Mouse (Mus musculus) liver, adult 2 months (tissue): ENCODE measurements around the gene Ppard. TPM values are rescaled to one million over a fixed set of nuclear protein-coding genes. Genes with fewer than 3 reads are reported as not detected.
"Not testable (repeated sequence)": the region's sequence is repeated elsewhere in the genome, so short reads cannot be mapped to it uniquely, and the experiment has no call there.

Experiments
- DNase-seq: peaks from one replicate; pipeline ENCODE4 v3.0.0-alpha.2; 2011; ENCODE audit warnings: low read depth, low spot score; ENCODE audit errors: extremely low read depth
- H3K27ac ChIP-seq: fragments of 200-500 bp; replicated peaks from 2 replicates; pipeline ENCODE4 v1.5.1; 2012; ENCODE audit warnings: low read depth, mild to moderate bottlenecking, control low read depth, inconsistent platforms, low read length; ENCODE audit not compliant: insufficient read depth
- H3K27me3 ChIP-seq: fragments of 200-500 bp; 2 replicates; pipeline ENCODE4 v1.6.1; 2012; ENCODE audit warnings: mild to moderate bottlenecking, moderate library complexity, low read length, inconsistent platforms; ENCODE audit not compliant: control insufficient read depth, insufficient read depth
- H3K36me3 ChIP-seq: fragments of 200-500 bp; 2 replicates; pipeline ENCODE4 v1.6.1; 2012; ENCODE audit warnings: low read length, inconsistent platforms; ENCODE audit not compliant: control insufficient read depth, insufficient read depth
- H3K4me1 ChIP-seq: fragments of 200-500 bp; 2 replicates; pipeline ENCODE4 v1.6.1; 2011; ENCODE audit warnings: low read length; ENCODE audit not compliant: control insufficient read depth, insufficient read depth
- H3K4me3 ChIP-seq: fragments of 200-500 bp; 2 replicates; pipeline ENCODE4 v1.5.1; 2011; ENCODE audit warnings: low read depth, mild to moderate bottlenecking, control low read depth, low read length, moderate library complexity; ENCODE audit not compliant: insufficient read depth
- H3K79me2 ChIP-seq: fragments of 200-500 bp; 2 replicates; pipeline ENCODE4 v1.6.1; 2012; ENCODE audit warnings: inconsistent platforms, mild to moderate bottlenecking, low read length, moderate library complexity; ENCODE audit not compliant: control insufficient read depth, insufficient read depth
- H3K9ac ChIP-seq: fragments of 200-500 bp; 2 replicates; pipeline ENCODE4 v1.6.1; 2012; ENCODE audit warnings: low read depth, mild to moderate bottlenecking, control low read depth, inconsistent platforms, low read length
- CTCF ChIP-seq: fragments of 200-500 bp; IDR thresholded peaks from 2 replicates; pipeline ENCODE4 v1.5.1; 2011; ENCODE audit warnings: low read depth, low read length, control low read depth
- POLR2A ChIP-seq: fragments of 200-500 bp; IDR thresholded peaks from 2 replicates; pipeline ENCODE4 v1.6.1; 2011; ENCODE audit warnings: low read length, control low read depth; ENCODE audit not compliant: insufficient read depth; ENCODE audit errors: extremely low read depth
- WGBS: fragments of 180-500 bp; shearing (Covaris S2); methylation state at CpG from one replicate; pipeline ENCODE4 v1.1.7; 2018; 5-methylcytosine and 5-hydroxymethylcytosine counted together
- polyA plus RNA-seq: library from polyadenylated mRNA; depleted of rRNA; stranded (reverse); fragments of >200 nt; gene quantifications from 2 replicates; pipeline ENCODE4 v1.2.3, GENCODE M21; 2012
- total RNA-seq: library from RNA; depleted of rRNA; stranded (reverse); fragments of >200 nt; gene quantifications from 2 replicates; pipeline ENCODE4 v1.2.3, GENCODE M21; 2014

Ppard gene
- total and polyA plus RNA-seq, 2 experiments: 3.0 to 9.7 TPM

DNA sequence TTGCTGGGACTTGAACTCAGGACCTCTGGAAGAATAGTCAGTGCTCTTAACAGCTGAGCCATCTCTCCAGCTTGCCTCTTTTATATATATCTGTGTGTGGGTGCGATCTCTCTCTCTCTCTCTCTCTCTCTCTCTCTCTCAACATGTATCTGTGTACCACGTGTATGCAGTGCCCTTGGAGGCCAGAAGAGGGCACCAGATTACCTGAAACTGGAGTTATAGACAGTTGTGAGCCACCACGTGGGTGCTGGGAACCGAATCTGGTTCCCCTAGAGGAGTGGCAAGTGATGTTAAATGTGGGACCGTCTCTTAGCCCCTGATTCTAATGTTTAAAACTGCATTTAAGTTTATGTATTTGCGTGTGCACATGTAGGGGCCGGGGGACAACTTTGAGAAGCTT, 91.9 kb downstream of the Ppard start:
- not testable (repeated sequence) for H3K4me3 ChIP-seq, H3K79me2 ChIP-seq, H3K9ac ChIP-seq, H3K27me3 ChIP-seq, H3K36me3 ChIP-seq, DNase-seq, H3K27ac ChIP-seq
- WGBS: 94% methylated on average over 7 of the region's 7 CpGs
- peaks cover 12% of the 10 kb centered on the region; the same call in 1 of the 2 replicates for H3K4me1 ChIP-seq
- TF ChIP-seq CTCF: 0 out of 2 replicates have a peak, but pooled peaks have one; percentile 6

DNA sequence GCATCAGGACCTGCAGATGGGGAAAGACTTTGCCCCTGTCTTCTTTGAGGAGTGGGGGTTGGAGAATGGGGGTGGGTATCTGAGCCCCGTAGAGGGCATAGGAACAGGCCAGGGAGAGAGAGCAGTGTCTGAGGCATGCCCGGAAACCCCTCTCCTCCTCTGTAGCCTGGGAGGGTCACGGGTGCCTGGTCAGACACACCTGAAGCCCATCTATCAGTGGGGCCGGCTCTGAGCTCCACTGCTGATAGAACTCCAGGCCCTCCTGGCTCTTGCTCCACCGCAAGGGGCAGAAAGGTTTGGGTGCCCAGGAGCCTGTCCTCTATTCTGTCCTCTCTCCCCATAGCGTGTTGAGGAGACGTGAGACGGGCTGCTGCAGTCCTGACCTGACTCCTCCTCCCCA, 93.3 kb downstream of the Ppard start:
- Histone ChIP-seq H3K36me3 (peaks cover 7% of the 10 kb centered on the region), H3K4me3 (no peak overlapping the region), H3K27ac (no peak overlapping the region), H3K27me3 (no peaks in the 10 kb centered on the region), H3K79me2 (no peaks in the 10 kb centered on the region), H3K4me1 (peaks cover 16% of the 10 kb centered on the region), H3K9ac (no peak overlapping the region)
- no peak for DNase-seq
- no peak for TF ChIP-seq POLR2A
- no peak for TF ChIP-seq CTCF
- 97% methylated on average over 8 of the region's 8 CpGs for WGBS

DNA sequence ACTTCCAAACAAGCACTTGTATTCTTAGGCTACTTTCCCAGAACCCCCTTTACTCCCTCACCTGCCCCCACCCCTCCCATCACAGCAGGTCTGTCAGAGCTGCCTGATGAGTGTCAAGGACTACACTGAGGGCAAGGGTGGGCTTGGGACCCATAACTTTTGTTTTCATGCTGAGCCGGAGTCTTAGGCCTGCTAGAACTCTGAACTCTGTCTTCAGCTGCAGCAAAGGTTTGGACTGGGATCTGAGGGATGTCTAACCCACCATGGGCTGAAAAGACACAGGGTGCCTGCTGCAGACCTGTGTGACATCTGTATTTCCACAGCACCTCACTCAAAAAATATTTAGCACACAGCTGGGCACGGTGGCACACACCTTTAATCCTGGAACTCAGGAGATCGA, 94.5 kb downstream of the Ppard start:
- TF ChIP-seq CTCF: no peak
- no peak for TF ChIP-seq POLR2A
- no peak overlapping the region for H3K27ac ChIP-seq
- no peak overlapping the region for H3K4me3 ChIP-seq
- no peak overlapping the region for H3K9ac ChIP-seq
- DNase-seq: no peak
- H3K36me3 ChIP-seq: peaks cover 9% of the 10 kb centered on the region
- peaks cover 16% of the 10 kb centered on the region for H3K4me1 ChIP-seq
- WGBS: 66% methylated on average over 3 of the region's 3 CpGs
- no peaks in the 10 kb centered on the region for H3K27me3 ChIP-seq
- H3K79me2 ChIP-seq: no peaks in the 10 kb centered on the region

DNA sequence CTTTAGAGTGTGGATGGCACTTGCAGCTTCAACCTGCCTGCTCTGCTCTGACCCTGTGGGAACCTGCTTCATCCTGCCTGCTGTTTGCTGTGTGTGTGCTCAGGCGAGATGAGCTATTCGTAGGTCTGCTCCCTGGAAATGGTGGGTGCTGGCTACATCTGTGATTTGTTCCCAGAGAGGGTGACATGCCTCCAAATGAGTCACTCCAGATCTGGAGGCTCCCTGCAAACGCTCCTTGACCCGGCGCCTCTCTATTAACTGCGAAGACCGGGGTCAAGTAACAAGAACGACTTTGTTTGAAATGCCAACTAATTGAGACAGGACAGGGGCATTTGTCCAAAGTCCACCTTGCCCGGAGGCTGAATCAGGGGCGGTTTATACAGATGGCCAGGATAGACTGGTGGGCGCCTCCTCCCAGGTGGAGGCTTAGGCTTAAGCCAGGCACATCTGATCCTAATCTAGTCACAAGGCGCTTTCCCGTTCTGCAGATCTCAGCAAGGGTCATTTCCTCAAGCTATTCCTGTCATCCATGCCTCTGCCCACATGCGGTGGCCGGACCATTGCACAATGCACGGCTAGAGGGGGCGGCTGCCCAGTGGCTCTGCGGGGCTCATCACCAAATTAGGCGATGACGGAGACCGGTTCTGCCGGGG, 95.3 kb downstream of the Ppard start:
- peak; percentile 60 for DNase-seq

DNA sequence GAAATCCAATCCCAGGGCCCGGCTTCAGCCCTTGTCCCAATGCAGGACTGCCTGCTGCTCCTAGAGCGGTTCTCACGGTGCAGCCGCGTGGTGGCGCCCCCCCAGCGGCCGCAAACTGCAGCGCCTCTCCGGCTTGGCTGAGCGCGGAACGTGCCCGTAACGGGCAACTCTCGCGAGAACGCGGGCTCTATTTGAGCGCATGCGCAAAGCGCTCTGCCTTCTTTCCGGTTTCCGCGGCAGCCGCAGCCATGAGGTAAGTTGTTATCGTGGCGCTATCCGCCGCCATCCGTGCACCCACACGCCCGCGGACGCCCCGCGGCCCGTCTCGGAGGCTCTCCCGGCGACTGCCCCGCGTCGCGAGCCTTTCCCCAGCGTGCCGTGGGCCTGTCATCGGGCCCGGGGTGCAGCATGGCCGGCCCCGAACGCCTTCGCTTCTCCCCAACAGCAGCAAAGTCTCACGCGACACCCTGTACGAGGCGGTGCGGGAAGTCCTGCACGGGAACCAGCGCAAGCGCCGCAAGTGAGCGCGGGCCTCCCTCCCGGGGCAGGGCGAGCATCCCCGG, 95.9 kb downstream of the Ppard start, which contains the start of gene Rpl10a:
TSS of gene Rpl10a (plus strand) at position 106 of the 563 bp plus-strand sequence.
- TF ChIP-seq POLR2A (peak; percentile 92), CTCF (peak; percentile 76)
- peaks cover 16% of the 10 kb centered on the region for H3K4me1 ChIP-seq
- WGBS: under 1% methylated on average over 67 of the region's 67 CpGs
- H3K4me3 ChIP-seq: peak within 1 kb of the TSS; percentile 71
- DNase-seq: peak; percentile 81
- peak within 1 kb of the TSS; percentile 71 for H3K27ac ChIP-seq
- H3K9ac ChIP-seq: peak within 1 kb of the TSS; percentile 88
- H3K79me2 ChIP-seq: no peaks in the 10 kb centered on the region
- H3K27me3 ChIP-seq: no peaks in the 10 kb centered on the region
- peaks cover 9% of the 10 kb centered on the region for H3K36me3 ChIP-seq

More for the DNA sequence above, 95.3 kb downstream of the Ppard start:
- Histone ChIP-seq H3K4me1 (peaks cover 16% of the 10 kb centered on the region), H3K9ac (peak overlapping the region; percentile 65), H3K36me3 (peaks cover 9% of the 10 kb centered on the region), H3K27ac (peak overlapping the region; percentile 71), H3K79me2 (no peaks in the 10 kb centered on the region), H3K4me3 (peak overlapping the region; percentile 40; the same call in 1 of the 2 replicates), H3K27me3 (no peaks in the 10 kb centered on the region)
- 4% methylated on average over 22 of the region's 22 CpGs for WGBS
- no peak for TF ChIP-seq POLR2A
- TF ChIP-seq CTCF: no peak

DNA sequence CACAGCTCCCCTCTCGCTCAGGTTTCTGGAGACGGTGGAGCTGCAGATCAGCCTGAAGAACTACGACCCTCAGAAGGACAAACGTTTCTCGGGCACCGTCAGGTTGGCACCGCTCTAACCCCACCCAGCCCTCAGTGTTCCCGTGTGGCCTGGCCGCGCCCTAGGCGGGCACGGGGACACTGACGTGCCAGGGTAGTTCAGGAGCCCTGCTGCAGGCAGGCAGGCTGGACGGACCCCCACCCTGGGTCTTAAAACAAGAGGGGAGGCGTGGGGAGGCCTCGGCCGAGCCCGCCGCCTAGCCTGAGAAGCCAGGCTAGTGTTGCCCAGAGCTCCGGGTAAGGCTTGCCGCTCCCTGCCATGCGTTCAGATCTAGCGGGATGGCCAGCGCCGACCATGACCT, 96.4 kb downstream of the Ppard start:
- no peak for DNase-seq
- no peaks in the 10 kb centered on the region for H3K27me3 ChIP-seq
- H3K79me2 ChIP-seq: no peaks in the 10 kb centered on the region
- H3K4me1 ChIP-seq: peaks cover 14% of the 10 kb centered on the region
- WGBS: 1% methylated on average over 25 of the region's 25 CpGs
- H3K27ac ChIP-seq: peak overlapping the region; percentile 64
- TF ChIP-seq POLR2A: no peak
- no peak for TF ChIP-seq CTCF
- peaks cover 9% of the 10 kb centered on the region for H3K36me3 ChIP-seq
- peak overlapping the region; percentile 88 for H3K9ac ChIP-seq
- peak overlapping the region; percentile 71 for H3K4me3 ChIP-seq
